Mouse (Mus musculus) olfactory bulb, adult 2 months (tissue): ENCODE measurements around the gene Dusp10.

Source experiments
- CTCF ChIP-seq: fragments of 200-500 bp; IDR thresholded peaks from 2 replicates; pipeline ENCODE4 v1.5.1; 2012; ENCODE audit warnings: low read depth, mild to moderate bottlenecking, low read length, moderate library complexity; ENCODE audit not compliant: insufficient read depth
- POLR2A ChIP-seq: fragments of 200-500 bp; IDR thresholded peaks from 2 replicates; pipeline ENCODE4 v1.6.1; 2012; ENCODE audit warnings: mild to moderate bottlenecking, low read depth, low read length, moderate library complexity; ENCODE audit not compliant: insufficient read depth

DNA sequence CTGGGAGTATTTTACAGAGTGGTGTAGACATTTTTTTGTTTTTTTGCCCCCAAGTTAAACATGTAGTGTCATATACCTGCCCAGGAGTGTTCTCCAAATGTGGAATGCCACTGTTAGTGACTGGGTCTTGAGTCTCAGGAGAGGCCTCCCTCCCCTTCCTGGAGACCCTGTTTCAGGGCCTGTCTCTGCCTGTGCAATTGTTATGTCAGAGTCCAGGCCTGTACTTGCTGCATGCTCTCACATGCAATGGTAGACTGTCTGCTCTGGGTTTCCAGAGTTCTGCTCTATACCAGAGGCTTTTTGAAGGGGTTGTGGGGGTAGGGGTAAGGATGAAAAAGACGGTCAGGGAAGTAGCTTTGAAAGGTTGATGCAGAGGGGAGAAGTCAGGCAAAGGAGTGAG lies 27.8 kb downstream of the Dusp10 start:
- TF ChIP-seq CTCF (no peak), POLR2A (no peak)
